Mouse (Mus musculus) layer of hippocampus, postnatal 14 days (tissue): ENCODE results near the gene Rnf113a2. TPM values are rescaled to one million over a fixed set of nuclear protein-coding genes. Genes with fewer than 3 reads are reported as not detected.

Experiments used
- total RNA-seq, 2 experiments: library from RNA; stranded (reverse); gene quantifications; 2 replicates each; pipeline ENCODE4 v1.2.3; 2021

The Rnf113a2 gene
- total RNA-seq, 2 experiments from 2014 or later = 12.1 to 12.2 TPM

Other genes with a start within 250 kb of the Rnf113a2 start
- 10 to 100 TPM; 17.0 to 18.1 TPM for gene Elmsan1, start 198.3 kb upstream of the Rnf113a2 start, total RNA-seq
- 10 to 100 TPM; 38.9 to 39.4 TPM for gene Ptgr2, start 132.0 kb upstream of the Rnf113a2 start, total RNA-seq
- gene Zfp410, start 100.3 kb upstream of the Rnf113a2 start, total RNA-seq = 10 to 100 TPM; 35.9 to 39.0 TPM
- gene Coq6, start 55.5 kb upstream of the Rnf113a2 start, total RNA-seq = 10 to 100 TPM; 22.9 to 23.6 TPM
- gene Fam161b, start 55.4 kb upstream of the Rnf113a2 start, total RNA-seq = 1 to 10 TPM; 9.6 to 9.7 TPM
- gene Entpd5, start 8.2 kb upstream of the Rnf113a2 start, total RNA-seq = 10 to 100 TPM; 24.9 to 26.3 TPM
- 1 to 10 TPM; 7.1 to 8.3 TPM for gene Bbof1, start 8.1 kb upstream of the Rnf113a2 start, total RNA-seq
- 10 to 100 TPM; 45.5 to 51.4 TPM for gene Aldh6a1, start 33.8 kb downstream of the Rnf113a2 start, total RNA-seq
- gene Lin52, start 34.2 kb downstream of the Rnf113a2 start, total RNA-seq = 10 to 100 TPM; 17.4 to 20.3 TPM
- gene Vsx2, start 152.6 kb downstream of the Rnf113a2 start, total RNA-seq = under 1 TPM; 0.23 to 0.31 TPM
- gene Abcd4, start 200.2 kb downstream of the Rnf113a2 start, total RNA-seq = 10 to 100 TPM; 15.6 to 15.7 TPM
- not detected for gene Vrtn, start 223.8 kb downstream of the Rnf113a2 start, total RNA-seq